Mouse (Mus musculus): ENCODE measurements around the gene Ccr1l1.
"Not testable (repeated sequence)": the region's sequence is repeated elsewhere in the genome, so short reads cannot be mapped to it uniquely, and the experiment has no call there.

The Ccr1l1 gene

GRCm38 (mm10) chr9:123978308-123978707, at the start of gene Ccr1l1:
Ccr1l1 (minus strand) TSS chr9:123978408.
- in situ Hi-C loops (cut with MboI, MseI), result no loop called here

DNA sequence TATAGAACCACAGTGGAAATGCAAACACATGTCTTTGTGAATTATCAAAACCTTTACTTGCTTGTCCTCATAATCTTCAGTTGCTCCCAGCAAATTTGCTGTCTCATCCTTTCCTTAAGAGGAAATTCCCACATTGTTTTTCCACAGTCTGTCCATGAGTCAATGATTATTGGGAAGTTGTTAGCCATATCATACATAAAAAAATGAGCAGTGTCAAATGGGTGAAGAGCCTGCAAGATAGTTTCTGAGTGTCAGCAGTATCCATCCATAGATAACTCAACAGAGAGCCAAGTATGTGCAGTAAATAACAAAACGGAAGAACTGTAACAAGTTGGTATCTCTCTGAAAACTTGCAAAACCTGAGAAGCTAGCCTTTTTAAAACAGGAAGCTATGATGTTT, 43.5 kb upstream of the Ccr1l1 start, which contains the start of gene Ccr3:
TSS of gene Ccr3 (plus strand) at position 301 of the 400 bp plus-strand sequence.
- in situ Hi-C loops (cut with MboI, MseI), result no loop called here

DNA sequence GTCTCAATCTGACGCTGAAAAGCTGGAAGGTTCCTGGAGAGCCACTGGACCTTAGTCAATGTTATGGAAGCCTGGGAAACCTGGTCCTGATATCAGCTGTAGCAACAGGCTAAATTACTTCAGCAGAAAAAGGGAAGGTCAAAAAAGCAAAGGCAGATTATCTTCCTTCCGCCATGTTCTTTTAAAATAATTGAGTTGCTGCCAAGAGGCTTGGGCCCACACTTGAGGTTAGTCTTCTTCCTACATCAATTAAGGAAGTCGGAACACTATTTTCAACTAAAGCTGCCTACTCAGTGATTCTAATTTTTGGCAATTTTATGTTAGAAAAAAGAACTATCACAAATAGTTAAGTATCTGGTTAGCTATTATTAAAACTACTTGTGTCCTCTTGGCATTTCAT, 41.7 kb upstream of the Ccr1l1 start:
- in situ Hi-C loops (cut with MboI, MseI), result no loop called here

DNA sequence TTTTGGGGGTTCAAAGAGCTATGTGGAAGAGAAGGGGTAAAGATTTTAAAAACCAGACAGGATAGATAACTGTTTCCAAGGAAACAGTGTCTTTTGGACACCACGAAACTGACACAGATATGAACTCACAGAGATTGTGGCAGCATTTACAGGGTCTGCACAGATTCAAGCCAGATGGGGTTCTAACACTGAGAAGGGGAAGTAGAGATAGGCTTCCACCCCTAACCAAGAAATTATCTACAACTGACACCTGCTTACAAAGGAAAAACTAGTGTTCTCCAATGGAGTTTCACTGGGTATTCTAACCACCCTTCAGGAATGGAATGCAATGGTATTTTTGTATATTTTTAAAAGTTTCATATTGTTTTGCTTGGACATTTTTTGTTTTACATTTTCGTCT, 37.8 kb upstream of the Ccr1l1 start:
- in situ Hi-C loops (cut with MboI, MseI), result no loop called here

DNA sequence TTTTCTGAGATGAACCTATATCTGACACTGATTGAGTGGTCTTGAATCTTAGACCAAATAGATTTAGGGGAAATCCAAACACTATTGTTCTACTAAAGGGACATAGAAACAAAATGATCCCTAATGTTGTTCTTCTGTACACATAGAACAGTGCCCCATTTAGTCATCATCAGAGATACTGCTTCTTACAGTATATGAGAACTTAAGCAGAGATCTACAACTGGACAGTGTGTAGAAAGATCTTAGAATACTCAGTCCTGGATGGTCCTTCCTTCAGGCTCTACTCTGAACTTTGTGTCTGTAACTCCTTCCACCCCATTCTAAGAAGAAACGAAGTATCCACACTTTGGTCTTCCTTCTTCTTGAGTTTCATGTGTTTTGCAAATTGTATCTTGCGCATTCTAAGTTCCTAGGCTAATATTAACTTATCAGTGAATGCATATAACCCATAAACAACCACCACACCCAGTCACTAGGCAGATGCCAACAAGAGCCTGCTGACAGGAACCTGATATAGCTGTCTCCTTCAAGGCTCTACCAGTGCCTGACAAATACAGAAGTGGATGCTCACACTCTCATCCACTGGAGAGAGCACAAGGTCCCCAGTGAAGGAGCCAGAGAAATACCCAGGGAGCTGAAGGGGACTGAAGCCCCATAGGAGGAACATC, 36.9 kb upstream of the Ccr1l1 start:
- in situ Hi-C loops (cut with MboI, MseI), result no loop called here

- in situ Hi-C loops (cut with MboI, MseI), result no loop called here
Measured at GRCm38 (mm10) chr9:124013270-124013669, 35.1 kb upstream of the Ccr1l1 start.

- in situ Hi-C loops (cut with MboI, MseI), result no loop called here
Measured at GRCm38 (mm10) chr9:124012691-124013090, 34.5 kb upstream of the Ccr1l1 start.

GRCm38 (mm10) chr9:123999784-124000183, 21.6 kb upstream of the Ccr1l1 start:
- in situ Hi-C loops (cut with MboI, MseI), result no loop called here

GRCm38 (mm10) chr9:123997719-123998118, 19.5 kb upstream of the Ccr1l1 start:
- in situ Hi-C loops (cut with MboI, MseI), result no loop called here

- in situ Hi-C loops (cut with MboI, MseI), result no loop called here
Measured at GRCm38 (mm10) chr9:123991312-123991906, 13.2 kb upstream of the Ccr1l1 start.

- in situ Hi-C loops (cut with MboI, MseI), result no loop called here
Measured at GRCm38 (mm10) chr9:123989671-123990070, 11.5 kb upstream of the Ccr1l1 start.

DNA sequence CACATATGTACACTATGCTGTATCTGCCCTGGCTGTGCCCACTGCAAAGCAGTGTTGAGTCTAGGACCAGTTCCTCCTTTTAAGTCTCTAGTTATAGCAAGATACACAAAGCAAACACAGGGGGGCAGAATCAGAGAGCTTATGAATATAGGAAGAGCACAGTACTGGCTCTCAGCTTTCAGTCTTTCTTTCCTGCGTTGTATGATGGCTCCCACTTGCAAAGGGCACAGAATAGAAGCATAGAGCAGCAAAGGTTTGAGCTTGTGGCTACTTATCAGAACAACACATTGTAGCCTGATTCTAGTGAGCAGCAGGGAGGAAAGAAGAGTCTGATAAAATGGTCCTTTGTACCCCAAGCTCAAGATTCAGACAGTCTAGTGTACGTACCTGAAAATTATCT, 8.0 kb upstream of the Ccr1l1 start:
- in situ Hi-C loops (cut with MboI, MseI), result no loop called here

DNA sequence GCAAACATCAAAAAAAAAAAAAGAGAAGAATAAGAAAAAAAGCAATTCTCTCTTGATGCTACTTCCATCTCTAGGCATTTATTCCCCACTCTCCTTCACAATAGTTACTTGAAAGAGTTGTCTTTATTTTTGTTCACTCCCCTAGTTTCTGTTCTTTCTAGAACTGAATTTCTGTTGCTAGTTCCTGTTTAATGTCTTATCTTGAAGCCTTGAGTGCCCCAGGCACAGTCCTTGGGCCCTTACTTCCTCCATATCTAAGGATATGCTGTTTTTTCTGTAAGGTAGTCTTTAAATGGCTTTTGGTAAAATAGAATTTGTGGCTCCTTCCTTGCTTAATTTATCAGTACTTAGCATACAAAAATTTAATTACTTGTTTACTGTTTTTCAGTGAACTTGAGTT, 6.7 kb upstream of the Ccr1l1 start:
- in situ Hi-C loops (cut with MboI, MseI), result no loop called here

GRCm38 (mm10) chr9:123982720-123983119, 4.5 kb upstream of the Ccr1l1 start:
- in situ Hi-C loops (cut with MboI, MseI), result no loop called here

DNA sequence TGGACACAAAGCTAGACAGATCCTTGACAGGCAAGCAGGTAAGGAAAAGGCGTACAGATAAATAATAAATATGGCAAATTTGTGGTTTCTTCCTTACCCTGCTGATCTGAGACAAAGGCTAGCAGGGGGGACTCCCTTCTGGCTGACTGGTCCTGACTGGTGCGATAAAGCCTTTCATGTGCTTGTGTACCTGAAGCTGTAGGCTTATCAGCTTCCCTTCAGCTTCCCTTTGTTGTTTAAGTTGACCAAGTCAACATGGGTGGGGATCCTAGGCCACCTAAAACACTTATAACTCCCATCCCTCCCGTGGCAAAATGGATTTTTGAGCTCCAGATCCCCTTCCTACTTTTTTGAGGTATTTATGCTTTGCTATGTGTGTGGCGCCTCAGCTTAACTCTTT, 3.7 kb upstream of the Ccr1l1 start:
- in situ Hi-C loops (cut with MboI, MseI), result no loop called here

GRCm38 (mm10) chr9:123980858-123981475, 2.8 kb upstream of the Ccr1l1 start:
- in situ Hi-C loops (cut with MboI, MseI), result not testable (repeated sequence)

- in situ Hi-C loops (cut with MboI, MseI), result no loop called here
Measured at GRCm38 (mm10) chr9:123976876-123977663, 1.1 kb downstream of the Ccr1l1 start.

DNA sequence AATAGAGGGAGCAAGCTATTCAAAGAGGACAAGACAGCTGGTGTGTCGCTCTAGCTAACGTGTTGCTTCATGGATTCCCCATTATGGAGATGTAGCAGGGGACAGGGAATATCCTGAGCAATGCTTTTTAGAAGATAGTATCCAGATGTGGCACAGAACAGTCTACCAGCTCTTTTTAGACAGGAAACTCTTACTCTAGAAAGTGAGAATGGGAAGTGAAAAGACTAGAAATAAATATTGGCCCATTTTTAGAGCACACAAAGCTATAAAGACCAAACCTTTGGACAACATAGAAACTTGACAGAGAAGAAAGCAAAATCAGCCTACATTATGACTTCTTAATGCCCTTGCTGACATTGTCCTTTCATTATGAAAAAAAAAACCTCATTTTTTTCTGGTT, 2.6 kb downstream of the Ccr1l1 start:
- in situ Hi-C loops (cut with MboI, MseI), result no loop called here

- in situ Hi-C loops (cut with MboI, MseI), result no loop called here
Measured at GRCm38 (mm10) chr9:123968290-123968912, 9.8 kb downstream of the Ccr1l1 start, which contains the start of gene Ccr1. Ccr1 (minus strand) TSS chr9:123968692.

DNA sequence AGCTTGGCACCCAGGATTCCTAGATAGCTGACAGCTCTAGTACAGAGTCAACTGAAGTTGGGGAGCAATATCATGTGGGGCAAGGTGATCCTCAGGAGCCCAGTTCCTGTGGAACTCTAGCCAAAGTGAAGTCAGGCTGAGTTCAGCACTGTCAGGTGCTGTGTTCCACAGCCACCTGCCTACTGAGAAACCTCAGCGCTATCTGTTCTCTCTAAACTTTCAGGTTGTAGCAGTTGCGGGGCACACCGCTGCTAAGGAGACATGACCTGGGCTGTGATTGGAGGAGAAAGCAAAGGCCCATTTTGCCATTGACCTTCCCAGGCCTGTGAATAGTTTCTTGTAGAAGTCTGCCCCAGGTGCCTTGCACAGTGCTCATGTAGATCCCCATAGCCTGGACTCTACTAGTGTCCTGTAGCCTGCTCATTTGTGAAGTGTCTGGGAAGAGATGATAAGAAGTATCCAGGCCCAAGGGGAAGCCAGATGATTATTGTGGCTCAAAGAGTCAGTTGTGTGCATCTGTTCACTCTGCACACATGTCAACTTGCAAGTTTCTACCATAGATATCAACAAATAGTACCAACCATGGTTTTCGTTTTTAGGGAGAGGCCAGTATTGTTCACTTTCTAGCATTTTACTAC, 11.2 kb downstream of the Ccr1l1 start:
- in situ Hi-C loops (cut with MboI, MseI), result not testable (repeated sequence)

GRCm38 (mm10) chr9:123964776-123965175, 13.4 kb downstream of the Ccr1l1 start:
- in situ Hi-C loops (cut with MboI, MseI), result no loop called here

Measured in T-helper 2 cell (primary cell).